Mouse (Mus musculus): ENCODE results near the gene Gm29276. TPM values are rescaled to one million over a fixed set of nuclear protein-coding genes. Genes with fewer than 3 reads are reported as not detected.

Gene Gm29276
- not detected for polyA plus RNA-seq (2017; shearing (Covaris generic))

DNA sequence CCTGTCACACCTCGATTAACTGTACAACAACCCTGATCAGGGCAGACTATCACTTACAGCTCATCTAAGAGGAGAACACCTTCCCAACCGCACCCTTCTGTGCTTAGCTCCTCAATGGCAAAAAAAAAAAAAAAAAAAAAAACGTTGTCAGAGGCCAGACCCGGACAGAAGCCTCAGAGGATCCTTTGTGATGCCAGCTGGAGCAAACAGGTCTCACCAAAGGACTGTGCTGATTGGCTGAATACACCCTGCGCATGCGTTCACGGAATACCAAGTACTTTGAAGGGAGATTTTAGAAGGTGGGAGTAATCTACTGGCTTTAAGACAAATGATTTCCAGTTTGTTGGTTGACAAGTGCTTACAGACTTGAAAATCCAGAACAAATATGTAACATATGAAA lies at the start of gene Gm29276:
Gene Gm29276 (minus strand): TSS at position 101 of the 400 bp plus-strand sequence.

Measured in inflammation-experienced regulatory T-cells, adult 16 weeks (primary cell).